Mouse (Mus musculus): Measurements from ENCODE around the gene Tmem237. TPM values are rescaled to one million over a fixed set of nuclear protein-coding genes. Genes with fewer than 3 reads are reported as not detected.

The Tmem237 gene
- 4.7 TPM for polyA plus RNA-seq (2017; shearing (Covaris generic))

GRCm38 (mm10) chr1:59119720-59120457, at the start of gene Tmem237:
Gene Tmem237, minus strand, starts transcription at chr1:59120408.

DNA sequence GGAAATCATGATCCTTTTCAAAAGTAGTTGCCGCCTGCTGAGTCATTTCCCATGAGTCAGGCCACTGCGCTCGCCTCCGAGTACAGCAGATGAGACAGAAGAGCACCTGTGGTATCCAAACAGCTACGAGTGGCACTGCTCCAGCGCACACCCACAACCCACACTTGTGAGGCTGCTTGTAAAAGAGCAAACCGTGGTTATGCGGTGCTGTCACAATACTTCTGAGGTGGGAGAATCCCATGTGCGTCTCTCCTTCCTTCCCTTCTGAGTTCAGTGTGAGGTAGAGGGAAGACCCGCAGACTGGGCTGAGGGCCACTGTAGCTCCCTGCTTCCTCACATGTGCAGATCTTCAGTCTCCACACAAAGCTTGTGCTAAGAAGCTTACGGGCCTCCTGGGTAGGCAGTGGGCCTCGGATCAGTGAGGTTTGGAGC, 42.8 kb upstream of the Tmem237 start, which contains the start of gene Mpp4:
Gene Mpp4, minus strand, starts transcription at position 360 of the 432 bp plus-strand sequence.

DNA sequence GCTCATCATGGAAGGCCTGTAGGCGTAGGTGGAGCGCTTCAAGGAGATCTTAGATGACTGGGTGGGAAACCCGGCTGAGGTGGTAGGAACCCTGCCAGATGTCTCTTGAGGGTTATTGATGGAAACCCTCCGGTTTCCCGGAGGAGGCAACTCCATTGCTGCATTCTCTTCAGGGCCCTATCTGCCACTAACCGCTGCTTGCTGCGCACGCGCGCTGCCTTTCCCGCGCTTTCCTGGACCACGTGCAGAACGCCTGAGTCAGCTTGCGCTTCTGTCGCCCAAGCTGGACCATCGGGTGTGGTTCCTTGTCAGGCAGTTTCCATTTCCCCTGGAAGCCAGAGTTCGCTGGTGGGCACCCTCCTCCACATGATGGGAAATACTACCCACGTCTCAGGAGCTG, 25.5 kb downstream of the Tmem237 start, which contains the start of gene C2cd6:
Gene C2cd6, minus strand, starts transcription at position 196 of the 400 bp plus-strand sequence.

Other genes starting within 250 kb of the Tmem237 start
- 32.2 TPM for gene Trak2, start 147.0 kb downstream of the Tmem237 start, polyA plus RNA-seq (2017; shearing (Covaris generic))
- 12.5 TPM for gene Stradb, start 146.9 kb downstream of the Tmem237 start, polyA plus RNA-seq (2017; shearing (Covaris generic))
- not detected for gene C2cd6, start 25.5 kb downstream of the Tmem237 start, polyA plus RNA-seq (2017; shearing (Covaris generic))
- gene Mpp4, start 43.0 kb upstream of the Tmem237 start, polyA plus RNA-seq (2017; shearing (Covaris generic)), result not detected
- 12.3 TPM for gene Als2, start 116.8 kb upstream of the Tmem237 start, polyA plus RNA-seq (2017; shearing (Covaris generic))
- not detected for gene Cdk15, start 136.5 kb upstream of the Tmem237 start, polyA plus RNA-seq (2017; shearing (Covaris generic))

Data from effector memory CD4-positive, alpha-beta T cell, adult 5 months (primary cell).